Mouse (Mus musculus) olfactory bulb, adult 2 months (tissue): ENCODE measurements around the gene Mpv17l. TPM values are rescaled to one million over a fixed set of nuclear protein-coding genes. Genes with fewer than 3 reads are reported as not detected.
"Not testable (repeated sequence)": the region's sequence is repeated elsewhere in the genome, so short reads cannot be mapped to it uniquely, and the experiment has no call there.

Experiments
- H3K27ac ChIP-seq: fragments of 200-500 bp; 2 replicates; pipeline ENCODE4 v1.5.1; 2012; ENCODE audit warnings: low read depth, low read length; ENCODE audit not compliant: insufficient read depth
- H3K4me1 ChIP-seq: fragments of 200-500 bp; 2 replicates; pipeline ENCODE4 v1.6.1; 2012; ENCODE audit warnings: low read length; ENCODE audit not compliant: control insufficient read depth, insufficient read depth
- H3K4me3 ChIP-seq: fragments of 200-500 bp; 2 replicates; pipeline ENCODE4 v1.5.1; 2012; ENCODE audit warnings: mild to moderate bottlenecking, low read depth, low read length, moderate library complexity; ENCODE audit not compliant: insufficient read depth
- CTCF ChIP-seq: fragments of 200-500 bp; IDR thresholded peaks from 2 replicates; pipeline ENCODE4 v1.5.1; 2012; ENCODE audit warnings: low read depth, mild to moderate bottlenecking, low read length, moderate library complexity; ENCODE audit not compliant: insufficient read depth
- POLR2A ChIP-seq: fragments of 200-500 bp; IDR thresholded peaks from 2 replicates; pipeline ENCODE4 v1.6.1; 2012; ENCODE audit warnings: mild to moderate bottlenecking, low read depth, low read length, moderate library complexity; ENCODE audit not compliant: insufficient read depth
- WGBS: fragments of 180-500 bp; shearing (Covaris S2); methylation state at CpG from one replicate; pipeline ENCODE4 v1.1.7; 2018; 5-methylcytosine and 5-hydroxymethylcytosine counted together
- polyA plus RNA-seq: library from polyadenylated mRNA; stranded (reverse); fragments of >200 nt; gene quantifications from 2 replicates; pipeline ENCODE4 v1.2.4, GENCODE M21; 2012; ENCODE audit warnings: low replicate concordance; ENCODE audit not compliant: missing spikeins, insufficient read depth, insufficient read length

Gene Mpv17l
- polyA plus RNA-seq, 1 experiment = not detected

DNA sequence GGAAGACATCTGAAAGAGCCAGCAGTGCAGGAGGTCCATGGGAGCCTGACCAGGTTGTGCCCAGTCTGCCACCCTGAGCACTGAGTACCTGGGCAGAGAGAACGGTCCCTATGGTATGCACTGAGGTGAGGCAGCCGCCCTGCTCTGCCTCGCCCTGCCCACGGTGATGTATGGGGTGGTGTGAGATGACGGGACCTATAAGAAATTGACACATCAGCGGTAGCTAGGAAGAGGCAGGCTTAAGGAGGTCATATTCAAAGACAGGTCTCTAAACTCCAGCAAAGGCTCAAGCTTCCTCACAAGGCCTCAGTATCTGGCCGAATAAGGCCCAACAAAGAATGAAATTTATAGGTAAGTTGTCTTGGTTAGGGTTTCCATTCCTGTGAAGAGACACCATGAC lies 18.8 kb downstream of the Mpv17l start:
- Histone ChIP-seq H3K4me3 (no peak overlapping the region), H3K27ac (no peak overlapping the region), H3K4me1 (no peaks in the 10 kb centered on the region)
- no peak for TF ChIP-seq POLR2A
- TF ChIP-seq CTCF = no peak
- 97% methylated on average over 7 of the region's 7 CpGs for WGBS

DNA sequence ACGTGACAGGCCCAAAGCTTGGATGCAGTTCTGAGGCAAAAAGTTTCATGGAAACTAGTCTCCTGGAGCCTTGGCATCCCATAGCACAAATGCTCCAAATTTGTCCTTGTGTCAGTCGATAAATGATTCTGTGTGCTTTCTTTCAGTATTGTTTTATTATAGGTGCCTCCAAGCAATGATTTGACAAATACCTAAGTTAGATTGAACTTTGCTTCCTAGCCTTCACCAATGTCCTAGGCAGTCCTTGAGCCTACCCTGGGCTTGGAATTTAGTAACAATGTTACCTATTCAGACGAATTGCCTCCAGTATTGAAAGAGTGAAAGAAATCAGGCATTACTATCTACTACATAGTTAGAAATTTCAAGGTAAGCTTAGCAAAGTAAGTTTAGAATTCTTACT lies 19.5 kb downstream of the Mpv17l start:
- WGBS = 90% methylated on average over 3 of the region's 3 CpGs
- H3K4me1 ChIP-seq, H3K4me3 ChIP-seq, H3K27ac ChIP-seq: not testable (repeated sequence)

DNA sequence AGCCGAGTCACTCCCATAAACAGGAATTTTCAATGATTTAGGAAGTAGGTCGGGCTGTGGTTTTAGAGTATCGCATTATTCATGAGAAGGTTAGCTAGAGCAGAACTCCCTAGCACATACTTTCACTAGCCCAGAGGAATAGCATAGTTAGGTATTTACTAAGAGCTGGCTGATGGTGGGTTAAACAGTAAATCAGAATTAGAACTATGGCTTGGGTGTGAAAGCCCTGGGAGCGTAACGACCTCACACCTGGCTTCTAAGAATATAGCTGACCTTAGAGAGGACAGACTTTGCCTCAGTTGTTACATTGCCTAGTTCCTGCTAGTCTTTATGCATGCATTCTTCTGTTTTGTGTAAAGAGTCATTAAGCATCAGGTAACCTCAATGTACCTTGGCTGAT lies 20.0 kb downstream of the Mpv17l start:
- WGBS = 93% methylated on average over 5 of the region's 5 CpGs
- H3K27ac ChIP-seq, H3K4me1 ChIP-seq, H3K4me3 ChIP-seq: not testable (repeated sequence)

DNA sequence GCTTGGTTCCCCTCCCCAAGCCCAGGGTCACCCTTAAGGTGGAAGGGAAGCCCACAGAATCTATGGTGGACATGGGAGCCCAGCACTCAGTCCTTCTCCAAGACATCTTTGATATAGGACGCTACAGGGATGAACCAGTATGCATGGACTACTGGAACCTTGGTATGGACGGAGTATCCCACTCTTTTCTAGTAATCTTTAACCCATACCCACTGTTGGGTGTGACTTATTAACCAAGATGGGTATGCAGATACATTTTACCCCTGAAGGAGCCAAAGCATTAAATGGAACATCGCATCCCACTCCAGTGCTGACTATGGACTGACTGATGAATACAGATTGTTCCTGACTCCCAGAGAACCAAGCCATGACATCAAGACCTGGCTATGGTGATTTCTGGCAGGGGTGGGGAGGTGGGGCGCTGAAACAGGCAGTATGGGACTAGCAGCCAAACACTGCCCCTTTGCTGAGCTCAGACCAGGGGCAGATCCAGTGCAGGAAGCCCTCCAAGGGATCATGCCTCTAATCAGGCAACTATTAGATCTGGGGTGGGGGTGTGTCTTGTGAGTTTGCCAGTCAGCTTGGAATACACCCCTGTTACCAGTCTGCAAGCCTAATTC lies 24.6 kb downstream of the Mpv17l start:
- TF ChIP-seq POLR2A (no peak), CTCF (no peak)
- 88% methylated on average over 4 of the region's 4 CpGs for WGBS

DNA sequence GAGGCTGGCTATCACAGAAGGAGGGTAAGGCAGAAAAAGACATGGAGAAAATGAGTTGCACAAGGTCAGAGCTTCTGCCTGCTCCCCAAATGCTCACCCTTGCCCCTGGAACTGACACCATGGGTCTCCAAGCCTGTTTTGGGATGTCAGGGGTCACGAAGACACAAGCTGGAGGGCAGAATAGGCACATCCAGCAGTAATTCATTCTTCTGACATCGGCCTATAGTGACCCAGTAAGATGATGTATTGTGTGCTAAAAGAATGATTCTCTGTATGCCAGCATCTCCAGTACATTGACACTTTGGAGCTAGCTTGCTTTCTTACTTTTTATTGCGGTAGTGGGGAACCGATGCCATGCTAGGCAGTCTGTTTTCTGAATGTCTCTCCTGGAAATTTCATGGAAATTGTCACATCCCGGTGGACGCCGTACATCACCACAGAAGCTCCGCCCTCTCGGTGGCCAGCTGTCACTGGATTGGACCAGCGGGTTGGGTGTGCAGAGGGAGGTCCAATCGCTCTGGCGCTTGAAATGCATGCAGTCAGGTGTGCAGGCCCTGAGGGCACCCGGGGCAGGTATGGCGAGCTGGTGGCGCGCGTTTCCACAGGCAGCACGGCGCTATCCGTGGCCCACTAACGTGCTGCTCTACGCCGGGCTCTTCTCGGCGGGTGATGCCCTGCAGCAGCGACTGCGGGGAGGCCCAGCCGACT lies 37.3 kb downstream of the Mpv17l start:
- TF ChIP-seq POLR2A = peak; percentile 37; the same call in 1 of the 2 replicates
- TF ChIP-seq CTCF = no peak
- Histone ChIP-seq H3K27ac (0 out of 2 replicates have a peak overlapping the region, but pooled peaks have one; percentile 2), H3K4me3 (peak overlapping the region; percentile 65), H3K4me1 (peaks cover 7% of the 10 kb centered on the region; the same call in 1 of the 2 replicates)
- 4% methylated on average over 28 of the region's 28 CpGs for WGBS

More for the DNA sequence above, 24.6 kb downstream of the Mpv17l start:
- H3K4me3 ChIP-seq = no peak overlapping the region
- H3K27ac ChIP-seq = no peak overlapping the region
- H3K4me1 ChIP-seq = no peaks in the 10 kb centered on the region

DNA sequence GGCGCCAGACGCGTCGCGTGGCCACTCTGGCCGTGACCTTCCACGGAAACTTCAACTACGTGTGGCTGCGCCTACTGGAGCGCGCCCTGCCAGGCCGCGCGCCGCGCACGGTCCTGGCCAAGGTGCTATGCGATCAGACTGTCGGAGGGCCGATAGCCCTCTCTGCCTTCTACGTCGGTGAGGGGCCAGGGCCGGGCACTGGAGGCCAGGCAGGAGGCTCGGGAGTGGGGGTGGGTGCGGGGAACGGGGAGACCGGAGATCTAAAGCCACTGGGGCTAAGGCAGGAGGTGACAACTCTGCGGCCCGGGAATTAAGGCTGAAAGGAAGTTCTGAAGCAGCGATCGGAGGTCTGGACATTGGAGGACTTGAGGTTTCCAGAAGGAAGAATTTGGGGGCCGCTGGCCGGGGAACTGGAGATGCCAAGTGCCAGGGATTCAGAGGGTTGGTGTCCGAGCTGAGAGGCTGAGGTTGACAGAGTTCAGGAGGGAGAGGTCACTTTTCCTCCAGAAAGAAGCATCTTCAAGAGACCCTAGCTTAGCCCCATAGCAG lies 38.0 kb downstream of the Mpv17l start:
- 2% methylated on average over 34 of the region's 34 CpGs for WGBS
- 0 out of 2 replicates have a peak overlapping the region, but pooled peaks have one; percentile 2 for H3K27ac ChIP-seq
- H3K4me1 ChIP-seq = peaks cover 7% of the 10 kb centered on the region; the same call in 1 of the 2 replicates
- no peak for TF ChIP-seq POLR2A
- TF ChIP-seq CTCF = no peak
- peak overlapping the region; percentile 65 for H3K4me3 ChIP-seq

DNA sequence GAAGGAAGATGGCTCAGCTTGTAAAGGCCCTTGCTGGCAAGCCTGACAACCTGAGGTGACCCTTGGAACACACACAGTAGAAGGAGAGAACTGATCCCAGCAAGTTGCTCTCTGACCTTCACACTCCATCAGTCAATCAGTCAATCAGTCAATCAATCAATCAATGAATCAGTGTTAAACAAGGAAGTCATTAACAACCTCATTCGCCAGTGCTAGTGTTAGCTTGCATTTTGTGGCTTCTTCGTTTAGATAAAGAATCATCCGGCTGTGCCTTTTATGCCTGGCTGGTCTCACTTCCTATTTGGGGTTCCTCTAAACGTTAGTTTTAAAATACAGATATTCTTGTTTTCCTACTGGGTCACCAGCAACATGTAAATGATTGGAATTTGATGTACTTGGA lies 41.2 kb downstream of the Mpv17l start:
- TF ChIP-seq POLR2A = no peak
- no peak for TF ChIP-seq CTCF
- Histone ChIP-seq H3K27ac (no peak overlapping the region), H3K4me1 (peaks cover 7% of the 10 kb centered on the region; the same call in 1 of the 2 replicates), H3K4me3 (no peak overlapping the region)
- WGBS = 64% methylated on average over 4 of the region's 4 CpGs

DNA sequence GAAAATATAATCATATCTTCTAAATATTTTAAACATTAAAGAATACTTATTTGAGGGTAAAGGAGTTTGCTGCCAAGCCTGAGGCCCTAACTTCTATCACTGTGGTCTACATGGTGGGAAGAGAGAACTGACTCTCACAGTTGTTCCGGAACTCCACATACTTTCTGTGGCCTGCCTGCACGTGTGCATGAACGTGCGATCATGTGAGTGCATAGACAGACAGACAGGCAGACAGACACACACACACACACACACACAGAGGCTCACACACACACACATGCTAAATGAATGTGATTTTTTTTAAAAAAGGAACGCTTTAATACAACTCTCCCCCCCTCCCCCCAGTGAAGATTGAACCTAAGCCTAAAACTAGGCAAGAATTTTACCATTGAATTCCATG lies 41.8 kb downstream of the Mpv17l start:
- H3K4me1 ChIP-seq = peaks cover 7% of the 10 kb centered on the region; the same call in 1 of the 2 replicates
- no peak for TF ChIP-seq CTCF
- no peak for TF ChIP-seq POLR2A
- no peak overlapping the region for H3K4me3 ChIP-seq
- 89% methylated on average over 5 of the region's 5 CpGs for WGBS
- no peak overlapping the region for H3K27ac ChIP-seq

DNA sequence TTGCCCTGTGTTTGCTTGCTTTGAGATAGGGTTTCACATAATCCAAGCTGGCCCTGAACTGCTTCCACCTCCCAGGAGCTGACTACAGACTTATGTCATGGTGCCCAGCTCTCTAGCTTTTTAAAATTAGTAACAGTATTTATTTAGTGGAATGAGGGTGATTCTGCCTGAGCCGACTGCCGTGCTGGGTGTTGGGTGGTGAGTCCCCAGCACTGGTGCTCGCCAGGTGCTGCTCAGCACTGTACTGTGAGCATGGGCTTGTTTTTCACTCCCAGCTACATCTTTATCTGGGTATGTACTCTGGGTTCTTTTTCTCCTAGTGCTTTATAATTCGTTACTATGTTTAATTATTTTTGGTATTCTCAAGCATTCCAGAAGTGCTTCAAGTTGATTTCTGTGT lies 42.2 kb downstream of the Mpv17l start:
- H3K27ac ChIP-seq = no peak overlapping the region
- 68% methylated on average over 4 of the region's 4 CpGs for WGBS
- TF ChIP-seq CTCF = no peak
- no peak for TF ChIP-seq POLR2A

DNA sequence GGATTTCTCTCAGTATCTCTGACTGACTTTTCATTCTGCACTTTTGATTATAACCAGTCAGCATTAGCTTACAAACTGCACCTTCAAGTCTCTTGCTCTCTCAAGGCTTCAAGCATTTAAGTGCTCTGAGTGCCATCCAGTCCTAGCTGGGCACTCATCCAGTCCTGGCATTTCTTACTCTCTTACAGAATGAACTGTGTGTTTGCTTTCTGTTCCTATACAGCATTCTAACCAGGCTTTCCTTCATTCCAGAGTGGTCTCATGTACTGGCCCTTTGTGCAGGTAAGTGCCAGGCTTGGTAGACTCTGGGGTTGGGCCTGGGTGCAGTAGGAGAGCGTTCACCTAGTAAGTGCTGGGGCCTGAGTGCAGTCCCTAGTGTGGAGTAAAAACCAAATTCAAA lies 43.3 kb downstream of the Mpv17l start:
- no peak for TF ChIP-seq POLR2A
- TF ChIP-seq CTCF = no peak
- 90% methylated on average over 1 of the region's 1 CpGs for WGBS
- peaks cover 3% of the 10 kb centered on the region; the same call in 1 of the 2 replicates for H3K4me1 ChIP-seq
- H3K4me3 ChIP-seq = no peak overlapping the region
- H3K27ac ChIP-seq = no peak overlapping the region

More for the DNA sequence above, 42.2 kb downstream of the Mpv17l start:
- Histone ChIP-seq H3K4me3 (no peak overlapping the region), H3K4me1 (peaks cover 6% of the 10 kb centered on the region; the same call in 1 of the 2 replicates)
